Mouse (Mus musculus) lung, adult 10 weeks (tissue): ENCODE measurements around the gene Olfr1459. TPM values are rescaled to one million over a fixed set of nuclear protein-coding genes. Genes with fewer than 3 reads are reported as not detected.

Source experiments
- polyA plus RNA-seq: library from polyadenylated mRNA; stranded (reverse); fragments of 350-450 nt; fragmentation: Illumina TruSeq; extraction: RNeasy Lipid Tissue Mini Kit (QIAGEN cat#74804); gene quantifications from one replicate; pipeline ENCODE4 v1.2.3, GENCODE M21; 2014; ENCODE audit warnings: low read depth, low replicate concordance; ENCODE audit not compliant: insufficient read depth

The Olfr1459 gene
- polyA plus RNA-seq, result not detected

GRCm38 (mm10) chr19:13149449-13149848 lies at the start of gene Olfr1459:
Gene Olfr1459 (minus strand): TSS chr19:13149549.

GRCm38 (mm10) chr19:13185434-13185833 lies 36.1 kb upstream of the Olfr1459 start, which contains the start of gene Olfr1462:
Gene Olfr1462 (plus strand): TSS chr19:13185734.

DNA sequence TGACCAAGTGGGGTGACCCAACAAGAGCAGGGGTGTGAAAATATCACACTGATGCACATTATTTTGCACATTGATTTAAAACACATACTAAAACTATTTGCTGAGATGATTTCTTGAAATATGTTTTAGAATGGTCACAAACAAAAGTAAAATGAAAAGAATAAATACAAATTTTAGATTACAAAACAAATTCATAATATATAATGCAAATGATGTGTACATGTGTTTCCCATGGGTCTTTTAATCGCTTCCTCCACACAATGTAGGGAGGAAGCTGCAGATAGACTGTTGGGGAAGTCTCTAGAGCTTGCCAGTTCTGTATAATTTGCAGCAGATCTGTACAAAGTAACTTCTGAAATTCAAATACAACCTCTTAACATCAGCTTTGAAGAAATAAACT lies 13.4 kb upstream of the Olfr1459 start, which contains the start of gene Olfr1461:
TSS of gene Olfr1461 (plus strand) at position 301 of the 400 bp plus-strand sequence.

GRCm38 (mm10) chr19:13106675-13107074 lies 42.7 kb downstream of the Olfr1459 start, which contains the start of gene Olfr1458:
Gene Olfr1458 (minus strand): TSS chr19:13106775.

GRCm38 (mm10) chr19:13097791-13098190 lies 51.6 kb downstream of the Olfr1459 start, which contains the start of gene Olfr1457:
Gene Olfr1457 (minus strand): TSS chr19:13097891.

Other genes with a start within 250 kb of the Olfr1459 start
- not detected for gene Olfr1447, start 245.8 kb downstream of the Olfr1459 start, polyA plus RNA-seq
- not detected for gene Olfr1448, start 225.1 kb downstream of the Olfr1459 start, polyA plus RNA-seq
- not detected for gene Olfr1449, start 218.7 kb downstream of the Olfr1459 start, polyA plus RNA-seq
- gene Olfr1450, start 199.3 kb downstream of the Olfr1459 start, polyA plus RNA-seq, result not detected
- not detected for gene Olfr1451, start 154.5 kb downstream of the Olfr1459 start, polyA plus RNA-seq
- not detected for gene Olfr1453, start 121.2 kb downstream of the Olfr1459 start, polyA plus RNA-seq
- not detected for gene Olfr1454, start 88.9 kb downstream of the Olfr1459 start, polyA plus RNA-seq
- gene Olfr1457, start 51.7 kb downstream of the Olfr1459 start, polyA plus RNA-seq, result not detected
- gene Olfr1458, start 42.8 kb downstream of the Olfr1459 start, polyA plus RNA-seq, result not detected
- gene Olfr1461, start 13.5 kb upstream of the Olfr1459 start, polyA plus RNA-seq, result not detected
- gene Olfr1462, start 36.2 kb upstream of the Olfr1459 start, polyA plus RNA-seq, result not detected
- not detected for gene Olfr1463, start 81.8 kb upstream of the Olfr1459 start, polyA plus RNA-seq
- not detected for gene Olfr1465, start 166.0 kb upstream of the Olfr1459 start, polyA plus RNA-seq
- gene Olfr1466, start 189.3 kb upstream of the Olfr1459 start, polyA plus RNA-seq, result not detected
- not detected for gene Olfr1467, start 212.7 kb upstream of the Olfr1459 start, polyA plus RNA-seq